Mouse (Mus musculus) gastrocnemius, postnatal 14 days (tissue): ENCODE results near the gene Olfr368. TPM values are rescaled to one million over a fixed set of nuclear protein-coding genes. Genes with fewer than 3 reads are reported as not detected.

Experiments used
- DNase-seq: peaks from one replicate; pipeline ENCODE4 v3.0.0; 2021; ENCODE audit warnings: mixed read lengths
- intact Hi-C: fragments of 180-260 bp; cut with DNase I; formaldehyde crosslinking; loops from one replicate; pipeline ENCODE4 v1.15.1; 2025; ENCODE audit warnings: low total_unique reads
- long read RNA-seq, 2 experiments: library from polyadenylated mRNA; stranded (forward); transcript quantifications; one replicate each; pipeline ENCODE4 v2.0.0; 2021
- total RNA-seq, 2 experiments: library from RNA; stranded (reverse); gene quantifications; 2 replicates each; pipeline ENCODE4 v1.2.3; 2021

Gene Olfr368
- not detected for total RNA-seq
- long read RNA-seq, experiment 1, result 0 reads
- long read RNA-seq, experiment 2, result 0 reads

GRCm38 (mm10) chr2:37326215-37326614 lies at the start of gene Olfr368:
Gene Olfr368 (plus strand): TSS chr2:37326515.
- no peak for DNase-seq
- intact Hi-C loops, result no loop called here

DNA sequence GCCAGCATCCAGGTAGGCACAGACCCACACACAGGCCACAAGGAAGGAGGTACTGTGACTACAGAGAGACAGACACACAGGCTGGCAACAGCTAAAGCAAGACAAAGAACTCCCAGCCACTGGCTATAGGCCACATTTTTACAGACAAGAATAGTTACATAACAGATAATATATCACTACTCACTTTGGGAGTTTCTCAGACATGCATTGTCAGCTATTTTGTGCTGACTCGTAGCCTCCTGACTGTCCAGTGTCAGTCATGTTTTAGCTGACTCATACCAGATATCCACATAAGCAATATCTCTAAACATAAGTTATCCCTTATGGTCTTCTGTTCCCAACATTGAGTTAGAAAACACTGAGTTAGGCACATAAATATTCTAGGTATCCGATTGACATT lies 7.0 kb downstream of the Olfr368 start:
- no peak for DNase-seq
- intact Hi-C loops, result no loop called here

DNA sequence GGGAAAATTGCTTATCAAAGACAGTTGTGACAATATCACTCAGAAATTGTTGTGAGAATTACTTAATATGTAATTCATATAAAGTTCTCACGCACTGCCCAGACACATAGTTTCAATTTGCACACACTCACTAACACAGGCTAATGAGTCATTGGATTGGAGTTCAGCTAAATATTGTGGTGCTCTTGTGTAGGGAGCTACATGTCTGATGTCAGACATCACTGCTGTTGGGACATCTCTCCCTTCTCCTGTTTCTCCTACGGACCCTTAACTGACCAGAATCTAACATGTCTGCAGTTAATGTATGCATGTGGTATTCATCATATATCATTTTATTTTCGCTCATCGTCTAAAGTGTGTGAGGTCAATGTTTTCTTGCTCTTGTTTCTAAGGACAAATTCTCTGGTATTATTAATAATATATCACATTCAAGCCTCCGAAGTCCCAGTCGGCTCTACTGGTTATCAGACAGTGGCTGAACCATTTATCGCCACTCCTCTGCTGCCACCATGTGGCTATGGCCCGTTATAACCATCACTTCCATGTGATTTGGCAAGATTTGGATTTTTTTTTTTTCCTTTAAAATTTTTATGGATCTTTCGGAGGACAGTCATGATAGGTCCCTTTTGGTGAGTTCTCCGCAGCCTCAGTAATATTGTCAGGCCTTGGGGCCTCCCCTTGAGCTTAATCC lies 12.3 kb downstream of the Olfr368 start:
- intact Hi-C loops, result no loop called here
- peak; percentile 17 for DNase-seq

DNA sequence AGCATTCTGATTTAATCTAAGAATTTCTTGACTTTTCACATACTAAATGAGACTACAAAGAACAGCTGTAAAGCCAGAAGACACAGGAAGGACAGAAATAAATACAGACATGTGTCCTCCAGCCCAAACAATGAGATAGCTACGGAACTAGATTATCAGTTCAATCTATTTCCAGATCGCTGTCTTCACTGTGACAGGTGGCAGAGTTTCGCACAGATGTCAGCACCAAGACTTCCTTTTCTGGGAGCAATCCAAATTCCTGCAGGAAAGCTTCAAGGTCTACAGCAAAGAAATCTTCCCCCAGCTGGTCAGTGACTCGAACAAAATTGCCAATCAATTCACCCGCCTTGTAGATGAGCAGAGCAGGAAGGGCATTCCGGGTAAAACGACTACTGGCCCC lies 25.4 kb downstream of the Olfr368 start:
- DNase-seq, result no peak
- intact Hi-C loops, result no loop called here

- DNase-seq, result no peak
- intact Hi-C loops, result no loop called here
Measured at GRCm38 (mm10) chr2:37355571-37355970, 29.3 kb downstream of the Olfr368 start.

DNA sequence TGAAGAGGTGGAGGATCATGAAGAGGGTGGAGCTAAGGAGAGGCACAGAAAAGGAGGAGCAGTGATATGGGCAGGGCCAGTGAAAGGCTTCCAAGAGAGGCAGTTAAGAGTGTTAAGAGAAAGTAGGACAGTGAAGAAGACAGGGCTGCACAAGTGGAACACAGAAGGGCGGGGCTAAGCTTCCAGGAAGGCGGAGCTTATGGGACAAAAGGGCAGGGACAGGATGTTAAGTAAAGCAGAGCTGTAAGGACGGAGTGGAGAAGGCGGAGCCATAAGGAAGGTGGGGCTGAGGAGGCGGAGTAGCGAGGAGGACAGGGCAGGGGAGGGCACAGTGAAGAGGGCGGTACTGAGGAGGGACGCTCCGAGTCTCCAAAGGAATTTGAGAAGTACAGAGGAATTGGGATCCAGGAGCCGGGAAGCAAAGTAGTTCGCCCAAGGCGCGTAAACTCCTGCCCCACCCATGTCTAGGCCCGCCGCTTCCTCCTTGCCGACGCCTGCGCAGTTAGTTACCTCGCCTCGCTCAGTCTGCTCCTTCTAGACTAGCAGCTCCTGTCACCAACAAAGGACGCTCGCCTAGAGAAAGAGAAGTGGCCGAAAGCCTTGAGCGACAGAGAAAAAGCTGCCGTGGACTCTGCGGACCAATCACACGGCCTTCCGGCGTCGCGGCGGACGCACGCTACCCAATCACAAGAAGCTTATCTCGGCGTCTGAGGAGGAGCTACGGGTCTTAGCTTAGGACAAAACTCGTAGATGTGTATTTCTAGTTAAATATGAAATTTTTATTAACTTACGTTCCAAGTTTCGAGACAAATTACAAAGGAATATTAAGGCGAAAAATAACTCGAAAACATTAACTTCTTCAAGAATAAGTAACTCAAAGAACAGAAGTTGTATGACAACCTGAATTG lies 32.6 kb downstream of the Olfr368 start, which contains the start of gene Pdcl:
TSS of gene Pdcl (minus strand) at position 700 of the 908 bp plus-strand sequence.
- peak; percentile 88 for DNase-seq
- intact Hi-C loops, result no loop called here

DNA sequence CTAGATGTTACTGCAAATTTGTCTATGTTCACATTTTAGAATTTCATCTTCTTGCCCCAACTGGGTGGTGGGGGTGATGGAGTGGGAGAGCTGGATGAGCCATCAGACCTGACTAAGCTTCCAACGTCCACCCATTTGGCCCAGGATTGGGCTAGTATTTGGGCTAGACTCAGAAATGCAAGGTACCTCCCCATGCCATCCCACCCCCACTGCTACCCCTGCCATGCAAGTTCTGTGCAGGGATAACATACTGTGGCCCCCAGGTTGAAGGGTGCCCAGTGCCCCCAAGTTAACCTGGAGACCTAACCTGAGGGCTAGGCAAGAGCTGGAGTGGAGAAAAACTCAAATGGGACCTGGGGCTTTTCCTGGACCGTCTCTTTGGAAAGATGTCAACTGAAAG lies 33.6 kb downstream of the Olfr368 start:
- intact Hi-C loops, result no loop called here
- peak; percentile 8 for DNase-seq

DNA sequence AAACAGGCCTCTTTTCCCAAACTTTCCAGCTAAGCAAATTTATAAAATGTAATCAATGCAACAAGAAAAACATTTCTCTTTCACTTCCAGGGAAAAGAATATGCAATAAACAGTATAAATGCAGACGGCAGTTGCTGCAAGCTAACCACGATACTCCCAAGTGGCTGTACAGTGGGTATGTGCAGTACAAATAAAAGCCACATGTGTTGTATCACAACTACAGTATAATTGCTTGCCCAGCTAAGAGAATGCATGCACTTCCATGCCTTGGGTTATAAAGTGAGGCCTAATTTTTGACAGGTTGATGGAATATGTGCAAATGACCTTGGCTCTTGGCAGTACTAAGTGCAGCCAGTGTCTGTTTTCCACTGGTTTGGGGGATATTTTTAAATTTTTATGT lies 44.3 kb downstream of the Olfr368 start:
- intact Hi-C loops, result no loop called here
- DNase-seq, result no peak

DNA sequence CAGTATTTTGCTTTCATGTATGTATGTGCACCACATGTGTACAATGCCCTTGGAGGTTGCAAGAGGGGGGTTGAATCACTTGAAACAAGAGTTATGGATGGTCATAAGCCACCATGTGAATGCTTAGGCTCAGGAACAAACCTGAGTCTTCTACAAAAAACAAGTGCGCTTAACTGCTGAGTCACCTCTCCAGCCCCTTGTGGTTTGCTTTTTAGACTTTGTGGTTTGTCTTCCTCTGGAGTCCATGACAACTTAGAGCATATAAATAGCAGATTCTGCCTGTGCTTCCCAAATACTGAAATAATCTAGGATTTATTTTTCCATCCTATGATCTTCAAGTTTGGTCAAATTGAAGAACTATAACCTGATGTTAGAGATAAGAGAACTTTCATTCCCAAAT lies 49.7 kb downstream of the Olfr368 start:
- intact Hi-C loops, result no loop called here
- no peak for DNase-seq

GRCm38 (mm10) chr2:37380189-37380588 lies 53.9 kb downstream of the Olfr368 start:
- peak; percentile 22 for DNase-seq
- intact Hi-C loops, result loop anchor here (10.0 kb wide), 1 partner anchor 105 kb away; no protein-coding TSS in a partner anchor

Other genes with a start within 250 kb of the Olfr368 start
- not detected for gene Olfr361, start 237.2 kb upstream of the Olfr368 start, total RNA-seq
- not detected for gene Olfr362, start 208.6 kb upstream of the Olfr368 start, total RNA-seq
- not detected for gene Olfr364-ps1, start 187.2 kb upstream of the Olfr368 start, total RNA-seq
- gene Olfr365, start 138.3 kb upstream of the Olfr368 start, total RNA-seq, result not detected
- gene Olfr366, start 114.9 kb upstream of the Olfr368 start, total RNA-seq, result not detected
- gene Pdcl, start 32.8 kb downstream of the Olfr368 start, total RNA-seq, result 10 to 100 TPM; 16.6 to 20.9 TPM
- 10 to 100 TPM; 30.4 to 33.4 TPM for gene Rc3h2, start 96.4 kb downstream of the Olfr368 start, total RNA-seq
- gene Zbtb26, start 116.6 kb downstream of the Olfr368 start, total RNA-seq, result 1 to 10 TPM; 2.9 TPM
- 1 to 10 TPM; 3.3 to 3.9 TPM for gene Zbtb6, start 116.7 kb downstream of the Olfr368 start, total RNA-seq
- gene Rabgap1, start 116.8 kb downstream of the Olfr368 start, total RNA-seq, result 10 to 100 TPM; 28.9 to 35.2 TPM
- gene Gpr21, start 189.8 kb downstream of the Olfr368 start, total RNA-seq, result 1 to 10 TPM in 1 of 2 experiments, under 1 TPM in 1; 0.68 to 1.8 TPM